Mouse (Mus musculus): ENCODE results near the gene Errfi1.

GRCm38 (mm10) chr4:150846316-150846715 lies 7.4 kb upstream of the Errfi1 start:
- TF ChIP-seq CTCF (IDR thresholded peaks at IDR 0.05; ENCODE audit: low read depth, low read length), result no peak
- TF ChIP-seq POLR2A (IDR thresholded peaks at IDR 0.05; ENCODE audit: extremely low read depth, insufficient read depth, low read length), result no peak
